Mouse (Mus musculus) ES-E14 (cell line): ENCODE data around the gene Tmem139. TPM values are rescaled to one million over a fixed set of nuclear protein-coding genes. Genes with fewer than 3 reads are reported as not detected.

ENCODE experiments used
- DNase-seq: peaks from one replicate; pipeline ENCODE4 v3.0.0-alpha.2; 2013; ENCODE audit warnings: low read depth, low spot score
- H3K27ac ChIP-seq: 2 replicates; pipeline ENCODE4 v1.5.1; 2012; ENCODE audit warnings: low read depth, mild to moderate bottlenecking, low read length, moderate library complexity, mixed read lengths; ENCODE audit not compliant: poor library complexity, insufficient read depth, severe bottlenecking
- H3K36me3 ChIP-seq: 2 replicates; pipeline ENCODE4 v1.6.1; 2012; ENCODE audit warnings: mild to moderate bottlenecking, low read length, moderate library complexity, mixed read lengths; ENCODE audit not compliant: control insufficient read depth, poor library complexity, insufficient read depth, severe bottlenecking
- H3K4me1 ChIP-seq, 2 experiments: fragments of 150-350 bp in 1 of 2; sonication (generic) in 1 of 2; 2 replicates each; pipeline ENCODE4 v1.6.1; 2012; ENCODE audit warnings: low read length in 2 of 2, mild to moderate bottlenecking in 1 of 2, mixed read lengths in 1 of 2; ENCODE audit not compliant: control insufficient read depth in 2 of 2, insufficient read depth in 2 of 2, poor library complexity in 1 of 2
- H3K4me3 ChIP-seq, 2 experiments: fragments of 150-350 bp in 1 of 2; sonication (generic) in 1 of 2; 2 replicates each; pipeline ENCODE4 v1.5.1; 2012; ENCODE audit warnings: low read length in 2 of 2, low read depth in 1 of 2, mild to moderate bottlenecking in 1 of 2, mixed read lengths in 1 of 2; ENCODE audit not compliant: insufficient read depth in 1 of 2, poor library complexity in 1 of 2, severe bottlenecking in 1 of 2
- H3K9ac ChIP-seq: 2 replicates; pipeline ENCODE4 v1.6.1; 2012; ENCODE audit warnings: low read depth, mild to moderate bottlenecking, low read length, mixed read lengths; ENCODE audit not compliant: poor library complexity, insufficient read depth, severe bottlenecking
- H3K9me3 ChIP-seq: fragments of 150-350 bp; sonication (generic); 2 replicates; pipeline ENCODE4 v1.6.1; 2012; ENCODE audit warnings: low read depth, mild to moderate bottlenecking, low read length; ENCODE audit not compliant: control insufficient read depth, insufficient read depth
- CHD2 ChIP-seq: IDR thresholded peaks from 2 replicates; pipeline ENCODE4 v1.6.1; 2014; ENCODE audit warnings: mild to moderate bottlenecking, low read depth, low read length, inconsistent platforms
- HCFC1 ChIP-seq: IDR thresholded peaks from 2 replicates; pipeline ENCODE4 v1.6.1; 2012; ENCODE audit warnings: low read length, inconsistent platforms, borderline replicate concordance; ENCODE audit not compliant: insufficient read depth
- MAFK ChIP-seq: IDR thresholded peaks from 2 replicates; pipeline ENCODE4 v1.6.1; 2014; ENCODE audit warnings: mild to moderate bottlenecking, low read depth, low read length, inconsistent platforms; ENCODE audit not compliant: insufficient read depth
- ZC3H11A ChIP-seq: IDR thresholded peaks from 2 replicates; pipeline ENCODE4 v1.6.1; 2012; ENCODE audit warnings: low read depth, mild to moderate bottlenecking, inconsistent platforms, low read length, borderline replicate concordance
- ZNF384 ChIP-seq: IDR thresholded peaks from 2 replicates; pipeline ENCODE4 v1.6.1; 2012; ENCODE audit warnings: low read depth, low read length, inconsistent platforms
- in situ Hi-C, 2 experiments: fragments of 600-800 bp; cut with MboI; formaldehyde crosslinking; loops; one replicate each; pipeline ENCODE4 v1.15.1; 2025; ENCODE audit warnings: low sequenced_read_pairs in 2 of 2, inconsistent platforms in 1 of 2; ENCODE audit not compliant: unreplicated experiment in 2 of 2
- total RNA-seq: library from RNA; depleted of rRNA; stranded (reverse); fragments of 300-350 nt; gene quantifications from 2 replicates; pipeline ENCODE4 v1.2.3, GENCODE M21; 2012

Gene Tmem139
- total RNA-seq, 1 experiment = 1.3 TPM

DNA sequence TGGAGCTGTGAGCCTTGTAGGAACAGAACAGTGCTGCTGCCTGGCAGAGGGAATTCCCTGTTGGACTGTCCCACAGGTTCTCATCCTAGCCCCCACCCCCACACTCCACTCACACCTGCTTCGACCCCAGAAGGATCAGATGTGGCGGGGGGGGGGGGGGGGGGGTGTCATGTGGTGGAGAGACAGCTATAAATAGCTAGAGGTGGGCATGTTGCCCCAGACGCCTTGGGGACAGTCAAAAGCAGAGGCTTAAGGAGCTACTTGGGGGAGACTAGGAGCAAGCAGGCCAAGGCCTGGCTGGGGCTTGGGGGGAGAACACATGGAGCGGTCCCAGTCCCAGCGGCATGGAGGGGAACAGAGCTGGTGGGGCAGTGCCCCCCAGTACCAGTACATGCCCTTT is 24.7 kb downstream of the Tmem139 start, which contains the start of gene Clcn1:
TSS of gene Clcn1 (plus strand) at position 238 of the 400 bp plus-strand sequence.
- peaks cover 13% of the 10 kb centered on the region for H3K36me3 ChIP-seq
- no peak within 1 kb of the TSS for H3K4me3 ChIP-seq
- no peak for TF ChIP-seq ZNF384
- TF ChIP-seq MAFK = no peak
- TF ChIP-seq HCFC1 = no peak
- no peak for TF ChIP-seq CHD2
- TF ChIP-seq ZC3H11A = no peak
- no peak for DNase-seq
- H3K4me1 ChIP-seq = no peaks in the 10 kb centered on the region
- no peaks in the 10 kb centered on the region for H3K9me3 ChIP-seq
- no peak within 1 kb of the TSS for H3K27ac ChIP-seq
- no peak within 1 kb of the TSS for H3K9ac ChIP-seq
- in situ Hi-C loops = no loop called here

DNA sequence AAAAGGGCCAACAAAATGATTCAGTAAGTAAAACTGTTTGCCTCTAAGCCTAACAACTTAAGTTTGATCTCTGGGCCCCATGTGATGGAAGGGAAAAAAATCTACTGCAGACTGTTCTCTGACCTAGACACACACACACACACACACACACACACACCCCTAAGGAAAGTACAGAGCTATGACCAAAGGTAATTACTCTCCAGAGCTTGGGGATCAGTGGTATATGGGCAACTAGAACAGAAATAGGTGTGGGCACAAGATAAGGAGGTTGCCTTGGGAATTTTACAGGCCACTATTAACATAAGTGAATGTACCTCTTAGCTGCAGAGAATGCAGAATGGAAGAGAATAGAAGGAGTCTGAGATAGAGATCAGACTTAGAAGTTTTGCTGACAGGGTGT is 25.8 kb downstream of the Tmem139 start:
- H3K36me3 ChIP-seq = peaks cover 7% of the 10 kb centered on the region
- TF ChIP-seq CHD2 (no peak), HCFC1 (no peak), ZC3H11A (no peak), MAFK (no peak), ZNF384 (no peak)
- no peaks in the 10 kb centered on the region for H3K9me3 ChIP-seq
- H3K27ac ChIP-seq = no peak overlapping the region
- H3K9ac ChIP-seq = no peak overlapping the region
- H3K4me3 ChIP-seq = no peak overlapping the region
- in situ Hi-C loops = no loop called here
- no peaks in the 10 kb centered on the region for H3K4me1 ChIP-seq
- no peak for DNase-seq

DNA sequence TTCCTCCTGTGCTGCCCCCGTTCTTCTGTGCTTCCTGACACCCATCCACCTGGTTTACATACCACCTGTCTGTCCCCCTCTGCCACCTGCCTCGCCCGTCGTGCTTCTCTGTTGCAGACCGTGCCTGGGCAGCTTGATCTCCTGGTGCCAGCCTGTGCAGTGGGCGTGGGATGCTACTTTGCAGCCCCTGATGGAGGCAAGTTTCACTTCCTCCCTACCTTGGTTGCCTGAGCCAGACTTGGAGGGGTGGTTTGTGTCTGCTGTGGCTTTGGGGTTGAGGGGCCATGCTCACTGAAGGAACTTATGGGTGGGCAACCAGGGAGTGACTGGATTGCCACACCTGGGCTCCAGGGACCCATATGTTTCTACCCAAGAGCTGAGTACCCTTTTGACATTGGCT is 31.6 kb downstream of the Tmem139 start:
- Histone ChIP-seq H3K36me3 (peaks cover 2% of the 10 kb centered on the region; the same call in 1 of the 2 replicates), H3K9me3 (no peaks in the 10 kb centered on the region), H3K27ac (no peak overlapping the region), H3K4me1 (no peaks in the 10 kb centered on the region), H3K9ac (no peak overlapping the region), H3K4me3 (no peak overlapping the region)
- TF ChIP-seq ZC3H11A = no peak
- no peak for TF ChIP-seq MAFK
- no peak for TF ChIP-seq ZNF384
- TF ChIP-seq CHD2 = no peak
- TF ChIP-seq HCFC1 = no peak
- no peak for DNase-seq
- in situ Hi-C loops = no loop called here

DNA sequence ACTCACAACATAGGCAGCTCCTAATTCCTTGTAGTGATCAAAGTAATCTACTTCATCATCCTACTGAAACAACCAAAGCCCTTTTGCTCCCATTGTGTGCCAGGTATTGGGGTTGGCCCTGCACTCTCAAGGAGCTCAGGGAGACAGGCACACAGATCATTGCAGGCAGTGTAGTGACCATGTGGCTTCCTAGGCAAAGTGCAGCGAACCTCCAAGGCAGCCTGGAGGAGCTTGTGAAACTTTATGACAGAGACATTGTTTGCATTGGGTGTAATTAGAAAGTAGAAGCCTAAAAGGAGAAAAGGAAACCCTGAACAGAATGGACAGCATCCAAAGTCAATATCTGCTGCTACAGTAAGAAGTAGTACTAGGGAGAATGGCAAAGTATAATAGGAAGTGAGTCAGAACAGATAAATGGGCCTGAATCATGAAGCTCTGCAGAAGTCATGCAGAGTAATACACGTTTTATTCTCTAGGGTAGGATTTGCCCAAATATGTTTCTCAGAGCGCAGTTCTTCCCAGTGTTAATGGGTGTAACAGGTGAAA is 33.9 kb downstream of the Tmem139 start:
- peaks cover 5% of the 10 kb centered on the region; the same call in 1 of the 2 replicates for H3K36me3 ChIP-seq
- no peak overlapping the region for H3K27ac ChIP-seq
- TF ChIP-seq ZC3H11A (no peak), HCFC1 (no peak), MAFK (no peak)
- H3K9me3 ChIP-seq = no peaks in the 10 kb centered on the region
- H3K4me3 ChIP-seq = no peak overlapping the region
- H3K9ac ChIP-seq = no peak overlapping the region
- no peak for DNase-seq
- in situ Hi-C loops = no loop called here
- no peaks in the 10 kb centered on the region for H3K4me1 ChIP-seq

DNA sequence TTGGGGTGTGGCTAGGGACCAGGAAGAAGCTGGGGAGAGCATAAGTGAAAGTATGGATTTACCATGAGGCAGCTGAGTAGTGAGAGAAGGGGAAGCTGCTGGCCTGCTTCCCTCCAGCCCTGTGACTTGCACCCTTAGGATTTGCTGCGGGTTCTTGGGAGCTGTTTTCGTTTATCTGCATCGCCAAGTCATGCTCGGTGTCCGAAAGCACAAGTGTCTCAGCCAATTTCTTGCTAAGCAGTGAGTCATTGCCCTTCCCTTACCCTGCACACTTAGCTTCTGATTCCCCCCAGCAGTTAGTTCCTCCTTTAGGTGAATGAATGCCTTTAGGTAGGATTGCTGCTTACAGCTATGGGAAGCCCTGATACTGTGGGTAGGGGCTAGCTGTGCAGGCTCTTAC is 37.6 kb downstream of the Tmem139 start:
- no peak overlapping the region for H3K4me3 ChIP-seq
- no peaks in the 10 kb centered on the region for H3K9me3 ChIP-seq
- H3K9ac ChIP-seq = no peak overlapping the region
- H3K36me3 ChIP-seq = peaks cover 3% of the 10 kb centered on the region; the same call in 1 of the 2 replicates
- H3K27ac ChIP-seq = no peak overlapping the region
- TF ChIP-seq CHD2 (no peak), ZC3H11A (no peak), MAFK (no peak), HCFC1 (no peak), ZNF384 (no peak)
- no peaks in the 10 kb centered on the region for H3K4me1 ChIP-seq
- DNase-seq = no peak
- in situ Hi-C loops = no loop called here
